Mouse (Mus musculus): ENCODE measurements at regions not wholly inside any gene's neighbourhood (a gene's known extent, or its start where the extent isn't known, plus 50 kb on each side); places are given as distances from the start of the nearest gene placed in this dataset.

DNA sequence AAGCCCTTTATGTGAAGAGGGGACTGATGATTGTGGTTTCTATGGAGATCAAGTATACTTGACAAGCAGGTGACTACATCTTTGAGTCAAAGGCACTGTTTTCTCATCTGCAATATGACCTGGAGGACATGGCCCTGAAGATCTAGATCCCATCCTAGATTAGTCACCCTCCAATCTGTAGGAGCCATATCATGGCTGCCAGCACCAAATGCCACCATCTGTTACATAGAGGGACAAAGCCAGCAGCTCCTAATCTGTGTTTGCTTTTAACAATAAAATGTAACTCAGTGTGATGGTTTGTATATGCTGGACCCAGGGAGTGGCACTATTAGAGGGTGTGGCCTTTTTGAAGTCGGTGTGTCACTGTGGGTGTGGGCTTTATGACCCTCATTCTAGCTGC lies 156.1 kb downstream of the Usp46 start:
- no peak for TF ChIP-seq POLR2A (IDR thresholded peaks at IDR 0.05; ENCODE audit: low read depth, low read length)
- no peak for TF ChIP-seq CTCF (conservative IDR thresholded peaks at IDR 0.05; ENCODE audit: insufficient read depth, insufficient read length, low read depth, low read length)
